Mouse (Mus musculus) urinary bladder, adult 2 months (tissue): ENCODE measurements around the gene Med27. TPM values are rescaled to one million over a fixed set of nuclear protein-coding genes. Genes with fewer than 3 reads are reported as not detected.

Experiments used
- DNase-seq: peaks from one replicate; pipeline ENCODE4 v3.0.0; 2022; ENCODE audit warnings: low spot score
- polyA plus RNA-seq: library from polyadenylated mRNA; depleted of rRNA; stranded (reverse); fragments of >200 nt; gene quantifications from 2 replicates; pipeline ENCODE4 v1.2.3, GENCODE M21; 2012

Med27 gene
- polyA plus RNA-seq, 1 experiment, result 40.2 TPM

- DNase-seq, result no peak
Measured at GRCm38 (mm10) chr2:29436376-29436775, 89.8 kb downstream of the Med27 start.

DNA sequence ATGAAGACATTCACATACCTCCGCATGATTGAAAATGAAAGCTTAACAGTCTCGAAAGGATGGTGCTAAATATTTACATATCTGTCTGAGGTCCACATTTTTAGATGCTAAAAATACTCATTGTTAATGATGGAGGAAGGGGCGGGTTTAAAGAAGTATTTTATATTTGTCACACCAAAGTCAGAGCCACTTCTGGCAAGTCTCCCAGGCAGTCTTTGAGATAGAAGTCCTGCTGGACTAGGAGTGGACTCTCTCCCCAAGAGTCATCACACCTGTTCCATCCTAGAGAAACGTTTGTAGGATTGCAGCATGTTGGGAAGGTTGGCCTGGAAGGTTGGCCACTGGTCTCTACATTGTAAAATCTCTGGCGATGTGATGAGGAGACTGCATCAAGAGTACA, 90.5 kb downstream of the Med27 start:
- DNase-seq, result no peak

DNA sequence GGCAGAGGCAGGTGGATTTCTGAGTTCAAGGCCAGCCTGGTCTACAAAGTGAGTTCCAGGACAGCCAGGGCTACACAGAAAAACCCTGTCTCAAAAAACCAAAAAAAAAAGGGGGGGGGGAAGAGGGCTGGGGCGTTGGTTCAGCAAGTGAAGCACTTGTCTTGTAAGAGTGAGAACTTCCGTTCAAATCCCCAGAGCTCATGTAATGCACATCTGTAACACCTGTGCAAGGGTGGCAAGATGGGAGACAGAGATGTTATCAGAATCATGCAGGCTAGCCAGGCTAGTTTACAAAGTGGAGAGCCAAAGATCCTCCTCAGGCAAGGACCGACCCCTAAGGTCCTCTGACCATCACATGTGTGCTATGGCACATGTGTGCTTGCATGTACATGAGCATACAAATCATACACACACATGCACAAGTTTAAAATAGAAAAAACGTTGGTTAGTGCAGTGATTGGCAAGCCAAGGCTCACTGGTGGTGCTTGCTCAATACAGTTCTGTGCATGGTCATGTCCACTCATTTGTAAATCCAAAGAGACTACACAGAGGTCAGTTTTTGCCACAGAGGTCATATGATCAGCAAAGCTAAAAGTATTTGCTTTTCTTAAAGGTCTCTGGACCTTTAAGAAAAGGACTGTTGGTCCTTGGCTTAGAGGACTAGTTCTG, 91.4 kb downstream of the Med27 start:
- DNase-seq, result no peak

GRCm38 (mm10) chr2:29438530-29438862, 91.9 kb downstream of the Med27 start:
- DNase-seq, result no peak

DNA sequence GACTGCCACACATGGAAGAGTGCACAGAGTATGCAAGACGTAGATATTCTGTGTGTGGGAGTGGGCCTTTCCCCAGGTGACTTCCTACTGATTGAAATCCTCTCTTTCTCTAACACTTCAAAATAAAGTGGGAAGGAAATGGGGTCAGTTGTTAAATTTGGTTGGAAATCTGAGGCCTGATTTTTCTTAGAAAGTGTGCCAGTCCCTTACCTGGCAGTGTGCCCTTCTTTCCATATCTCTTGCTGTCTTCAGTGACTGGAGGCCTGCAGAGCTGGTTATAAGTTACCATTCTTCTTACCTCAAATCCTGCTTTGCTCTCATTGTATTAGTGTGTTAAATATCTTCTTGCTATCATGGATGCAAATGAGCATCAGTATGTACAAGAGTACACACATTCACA, 92.4 kb downstream of the Med27 start:
- DNase-seq, result no peak

- DNase-seq, result no peak
Measured at GRCm38 (mm10) chr2:29439396-29439795, 92.8 kb downstream of the Med27 start.

GRCm38 (mm10) chr2:29439857-29440502, 93.4 kb downstream of the Med27 start:
- no peak for DNase-seq

DNA sequence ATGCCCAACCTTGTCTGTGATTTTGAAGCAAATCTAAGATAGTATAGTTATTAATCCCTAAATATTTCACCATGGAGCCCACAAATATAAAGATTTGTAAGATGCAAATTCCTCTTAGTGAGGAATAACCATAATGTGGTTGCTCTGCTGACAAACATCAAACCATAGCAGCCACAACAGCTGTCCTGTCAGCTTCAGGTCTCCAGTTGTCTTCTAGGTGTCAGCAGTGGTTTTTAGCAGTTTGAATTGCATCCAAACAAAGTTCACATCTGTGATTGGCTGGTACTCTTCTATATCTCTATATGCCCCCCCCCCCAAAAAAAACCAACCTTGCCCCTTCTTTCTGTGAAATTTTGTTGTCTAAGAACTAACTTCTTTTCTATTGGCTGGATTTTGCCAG, 95.7 kb downstream of the Med27 start:
- no peak for DNase-seq

GRCm38 (mm10) chr2:29443626-29444217, 97.1 kb downstream of the Med27 start:
- no peak for DNase-seq

DNA sequence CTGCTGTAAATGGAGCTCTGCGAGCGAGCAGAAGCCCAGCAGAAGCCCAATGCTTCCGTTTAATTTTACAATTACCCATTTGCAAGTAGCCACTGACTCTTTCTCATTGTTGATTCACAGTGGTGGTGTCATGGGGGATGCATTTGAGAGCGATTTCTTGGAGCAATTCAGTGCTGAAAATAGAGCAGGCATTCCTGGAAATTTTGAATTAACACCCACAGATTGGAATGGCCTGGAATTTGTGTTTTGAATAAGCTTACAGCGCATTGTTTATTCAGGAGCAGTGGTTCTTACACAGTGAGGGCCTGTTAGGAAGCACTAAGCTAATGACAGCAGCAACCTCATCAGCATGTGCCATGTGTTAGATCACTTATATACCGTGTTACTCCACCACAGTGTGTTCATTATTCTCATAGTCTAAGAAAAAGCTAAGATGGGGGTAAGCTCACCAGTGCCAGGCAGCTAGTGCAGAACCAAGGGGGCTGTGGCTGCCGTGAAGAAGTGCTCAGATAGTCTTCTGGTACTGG, 101.9 kb downstream of the Med27 start:
- no peak for DNase-seq

DNA sequence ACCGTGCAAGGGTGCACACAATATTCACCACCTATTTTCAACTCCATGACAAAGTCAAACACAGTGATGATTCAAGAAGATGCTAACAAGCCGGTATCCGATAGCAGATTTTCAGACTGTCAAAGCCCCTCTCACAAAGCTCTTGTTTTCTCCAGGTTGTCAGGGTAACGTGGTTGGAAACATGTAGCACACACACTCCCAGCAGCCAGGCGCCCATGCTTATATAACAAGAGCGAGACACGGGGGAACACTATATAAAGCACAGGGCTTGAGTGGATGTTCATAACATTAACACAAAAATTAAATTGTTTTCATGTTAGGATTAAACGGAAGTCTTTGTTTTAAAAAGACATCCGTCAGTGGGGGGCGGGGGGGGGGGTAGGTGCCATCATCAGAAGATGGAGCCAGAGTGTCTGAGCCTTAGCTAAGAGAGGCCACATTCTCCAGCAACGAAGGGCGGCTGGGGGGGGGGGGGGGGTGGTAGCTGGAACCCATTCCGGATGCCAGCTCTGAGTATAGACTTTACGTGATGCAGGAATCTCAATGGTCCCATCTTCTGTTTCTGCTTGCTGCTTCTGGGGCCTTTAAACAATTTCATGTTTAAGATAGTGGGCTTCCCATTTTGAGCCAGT, 104.9 kb downstream of the Med27 start:
- DNase-seq, result no peak

DNA sequence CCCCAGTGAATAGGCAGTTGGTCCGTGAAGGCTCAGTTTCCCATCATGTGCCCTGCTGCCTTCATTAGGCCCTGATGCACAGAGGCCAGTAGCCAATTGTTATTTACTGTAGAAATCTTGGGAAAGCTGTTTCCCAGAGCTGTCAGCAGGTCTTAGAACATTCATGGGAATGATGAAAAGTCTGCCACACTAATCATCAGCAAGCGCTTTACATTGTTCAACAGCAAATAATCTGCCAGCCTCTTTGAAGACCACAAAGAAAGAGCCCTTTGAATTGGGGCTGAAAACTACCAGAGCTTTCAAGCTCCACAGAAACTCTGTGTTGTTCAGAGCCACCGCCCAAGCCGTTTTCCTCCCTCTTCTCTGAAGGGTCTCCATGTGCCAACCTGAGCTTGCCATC, 106.8 kb downstream of the Med27 start:
- DNase-seq, result no peak

DNA sequence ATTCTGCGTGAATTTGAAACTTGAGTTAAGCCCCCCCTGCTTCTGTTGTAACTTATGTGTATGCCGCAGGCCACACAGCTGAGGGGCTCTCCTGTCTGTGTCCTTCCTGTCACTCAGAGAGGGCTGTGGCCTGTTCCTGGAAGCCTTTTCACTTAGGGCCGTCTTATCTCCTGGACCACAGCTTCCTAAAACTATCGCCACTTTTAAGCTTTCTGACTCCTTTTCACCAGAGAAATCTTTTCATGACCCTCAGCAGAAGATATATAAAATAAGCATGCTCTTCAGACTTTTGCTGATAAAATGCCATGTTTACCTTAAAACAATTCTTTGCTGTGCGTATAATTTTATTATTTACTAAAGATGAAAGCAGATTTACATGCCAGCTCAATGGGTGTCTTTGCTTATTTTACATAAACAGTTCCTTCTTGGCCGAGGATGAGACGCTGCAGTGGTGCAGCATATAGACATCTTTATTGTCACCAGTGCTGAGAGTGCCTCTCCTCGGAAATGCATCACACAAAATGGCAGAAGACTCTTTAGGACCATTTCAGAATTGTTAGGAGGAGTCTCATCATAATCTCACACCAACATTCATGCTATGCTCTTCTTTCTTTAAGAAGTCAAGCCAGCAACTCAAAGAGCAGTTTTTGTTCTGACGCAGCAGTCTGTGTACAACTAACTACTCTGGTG, 110.2 kb downstream of the Med27 start:
- DNase-seq, result no peak

DNA sequence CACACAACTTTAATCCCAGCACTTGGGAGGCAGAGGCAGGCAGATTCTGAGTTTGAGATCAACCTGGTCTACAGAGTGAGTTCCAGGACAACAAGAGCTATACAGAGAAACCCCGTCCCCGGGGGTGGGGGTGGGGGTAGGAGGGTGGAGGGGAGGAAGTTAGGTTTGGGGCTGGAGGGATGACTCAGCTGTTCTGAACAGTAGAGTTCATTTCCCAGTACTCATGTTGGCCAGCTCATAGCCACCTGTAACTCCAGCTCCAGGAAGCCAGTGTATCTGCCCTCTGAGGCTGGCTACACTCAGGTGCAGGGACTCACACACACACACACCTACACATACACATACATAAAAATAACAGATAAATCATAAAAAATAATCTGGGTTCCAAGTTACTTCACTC, 111.1 kb downstream of the Med27 start:
- no peak for DNase-seq

DNA sequence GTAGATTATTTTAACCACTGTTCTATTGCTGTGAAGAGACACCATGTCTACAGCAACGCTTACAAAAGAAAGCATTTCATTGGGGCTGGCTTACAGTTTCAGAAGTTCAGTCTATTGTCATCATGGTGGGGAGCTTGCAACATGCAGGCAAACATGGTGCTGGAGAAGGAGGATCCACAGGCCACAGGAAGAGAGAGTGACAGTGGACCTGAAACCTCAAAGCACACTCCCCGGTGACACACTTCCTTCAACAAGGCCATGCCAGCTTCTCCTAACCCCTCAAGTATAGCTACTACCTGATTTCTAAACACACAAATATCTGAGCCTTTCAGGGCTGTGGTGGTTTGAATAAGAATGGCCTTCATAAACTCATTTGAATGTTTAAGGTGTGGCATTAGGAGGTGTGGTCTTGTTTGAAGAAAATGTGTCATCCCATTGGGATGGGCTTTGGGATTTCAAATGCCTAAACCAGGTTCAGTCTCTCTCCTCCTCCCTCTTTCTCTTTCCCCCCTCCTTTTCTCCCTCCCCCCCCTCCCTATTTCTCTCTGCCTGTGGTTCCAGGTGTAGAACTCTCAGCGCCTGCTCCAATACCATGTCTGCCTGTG, 111.8 kb downstream of the Med27 start:
- DNase-seq, result no peak

DNA sequence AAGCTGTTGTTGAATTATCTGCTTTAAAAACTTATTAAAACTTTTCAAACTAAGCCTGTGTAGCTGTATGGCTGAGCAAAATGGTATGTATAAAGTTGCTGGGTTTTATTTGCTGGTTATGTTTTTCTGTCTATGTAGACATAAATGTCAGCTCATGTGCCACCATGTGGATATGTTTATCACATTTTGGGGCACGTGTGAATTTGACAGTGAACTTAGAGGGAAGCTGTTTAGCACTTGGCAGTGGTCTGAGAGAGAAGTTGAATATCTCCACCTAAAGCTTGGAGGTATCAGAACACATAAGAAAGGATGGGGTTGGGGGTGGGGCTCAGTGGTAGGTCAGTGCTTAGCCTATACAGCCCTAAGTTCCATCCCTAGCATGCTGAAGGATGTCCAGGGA, 113.0 kb downstream of the Med27 start:
- DNase-seq, result no peak

- DNase-seq, result no peak
Measured at GRCm38 (mm10) chr2:29461841-29462240, 115.2 kb downstream of the Med27 start.

- no peak for DNase-seq
Measured at GRCm38 (mm10) chr2:29463039-29463585, 116.5 kb downstream of the Med27 start.

DNA sequence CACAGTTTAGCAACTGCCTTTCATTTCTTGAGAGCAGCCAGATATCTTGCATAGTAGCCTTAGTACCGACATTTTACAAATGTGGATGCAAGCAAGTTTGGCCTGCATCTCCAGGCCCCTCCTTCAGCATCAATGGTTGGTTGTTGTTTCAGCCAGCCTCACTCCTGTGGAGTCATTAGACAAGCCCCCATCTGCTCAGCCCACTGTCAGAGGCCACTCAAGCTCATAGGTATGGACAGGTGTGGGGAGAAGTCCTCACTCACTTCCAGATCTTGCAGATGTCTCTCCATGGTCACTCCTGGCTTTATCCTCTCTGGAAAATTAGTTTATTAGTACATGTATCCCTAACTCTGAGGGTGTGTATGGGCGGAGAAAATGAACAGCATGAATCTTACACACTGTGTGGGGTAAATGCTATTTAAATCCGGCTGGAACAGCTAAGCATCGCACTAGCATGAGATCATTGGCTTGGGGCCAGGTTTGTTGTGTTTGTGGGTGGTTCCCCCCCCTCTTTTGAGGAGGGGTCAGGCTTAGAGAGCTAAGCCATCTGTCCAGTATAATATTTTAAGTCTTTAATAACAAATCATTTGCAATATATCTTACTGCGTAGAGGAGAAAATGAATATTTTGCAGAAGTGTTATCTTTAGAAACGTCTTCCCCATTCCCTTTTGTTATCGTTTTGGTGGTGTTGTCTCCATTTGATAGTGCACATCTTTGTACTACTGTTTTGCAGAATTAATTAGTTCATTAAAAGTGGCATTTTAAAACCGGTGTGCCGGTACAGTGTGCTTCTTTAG, 118.4 kb downstream of the Med27 start:
- DNase-seq, result no peak

DNA sequence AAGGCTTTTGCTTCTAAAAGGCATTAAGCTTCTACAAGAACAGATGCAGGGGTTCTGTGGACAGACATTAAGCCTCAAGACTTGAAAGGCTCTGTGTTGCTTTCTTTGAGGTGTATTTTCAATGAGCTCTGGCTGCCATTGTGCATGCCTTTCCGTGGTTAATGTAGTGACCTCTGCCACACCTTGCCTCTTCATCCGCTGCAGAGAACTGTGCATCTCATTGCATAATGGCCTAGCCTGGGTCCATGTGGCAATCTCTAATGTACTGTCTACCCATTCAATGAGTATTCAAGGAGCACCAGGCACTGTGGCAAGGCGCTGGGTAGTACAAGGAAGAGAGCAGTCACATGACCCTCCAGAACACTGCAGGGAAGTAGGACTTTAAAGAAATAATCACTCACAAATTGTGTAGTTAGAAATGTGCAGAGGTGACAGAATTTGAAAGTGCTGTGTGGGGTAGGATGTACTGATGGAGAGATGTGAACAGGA, 119.1 kb downstream of the Med27 start:
- no peak for DNase-seq
